Comparison of ENCODE assay signal across 20 mouse cellular contexts in genomic region chr11:97325224-97325623, GRCm38 (mm10). TPM values are rescaled to one million over a fixed set of nuclear protein-coding genes. Genes with fewer than 3 reads are reported as not detected.
A peak's percentile ranks its signal among the peaks of the same experiment; 100 is the strongest.
DNase-seq lines count a peak whose midpoint lies in the region; ATAC-seq and TF ChIP-seq lines count a peak whose summit lies in the region.
"Had no signal": no experiment of that assay in that cellular context is flagged by ENCODE, and none has a peak within 500 bp of the region (broad histone marks: within the 10 kb centered on the region; RNA-seq: fewer than 3 reads in every experiment).

No protein-coding gene starts in this region.

- no peaks in the 10 kb centered on the region for H3K9me3 ChIP-seq in forebrain, postnatal 0 days (ENCODE audit: low read length)
- H3K9me3 ChIP-seq in forebrain, embryonic 13.5 days (replicated peaks): no peaks in the 10 kb centered on the region
- no peaks in the 10 kb centered on the region for H3K9me3 ChIP-seq in liver, embryonic 11.5 days (ENCODE audit: control insufficient read depth, low read length)
- H3K9me3 ChIP-seq: embryonic facial prominence, embryonic 15.5 days; heart, embryonic 10.5 days; midbrain, embryonic 12.5 days had no signal

- in situ Hi-C loops in Patski (cut with MboI; ENCODE audit: low pct_unique_long_range_greater_than_20kb): loop anchor here (25.0 kb wide), 1 partner anchor 238 kb away; no protein-coding TSS in a partner anchor

- no peaks in the 10 kb centered on the region for H3K27me3 ChIP-seq in forebrain, postnatal 0 days (ENCODE audit: insufficient read depth, low read length)
- H3K27me3 ChIP-seq in forebrain, embryonic 13.5 days: no peaks in the 10 kb centered on the region
- H3K27me3 ChIP-seq in liver, adult 2 months (ENCODE audit: control insufficient read depth, insufficient read depth, low read length): no peaks in the 10 kb centered on the region
- H3K27me3 ChIP-seq in liver, embryonic 11.5 days (replicated peaks; ENCODE audit: control insufficient read depth, insufficient read depth, low read length): no peaks in the 10 kb centered on the region
- H3K27me3 ChIP-seq in Patski: no peaks in the 10 kb centered on the region
- H3K27me3 ChIP-seq: embryonic facial prominence, embryonic 15.5 days; midbrain, embryonic 12.5 days had no signal

- no peak for TF ChIP-seq POLR2A in liver, adult 2 months (IDR thresholded peaks at IDR 0.05; ENCODE audit: extremely low read depth, insufficient read depth, low read length)

- H3K4me3 ChIP-seq in forebrain, postnatal 0 days (ENCODE audit: low read depth, low read length): no peak overlapping the region
- no peak overlapping the region for H3K4me3 ChIP-seq in forebrain, embryonic 13.5 days
- no peak overlapping the region for H3K4me3 ChIP-seq in liver, adult 2 months (ENCODE audit: insufficient read depth, low read depth, low read length)
- no peak overlapping the region for H3K4me3 ChIP-seq in liver, embryonic 11.5 days (ENCODE audit: low read depth, low read length)
- H3K4me3 ChIP-seq: embryonic facial prominence, embryonic 15.5 days; heart, embryonic 10.5 days; midbrain, embryonic 12.5 days had no signal

- no peaks in the 10 kb centered on the region for H3K4me1 ChIP-seq in forebrain, postnatal 0 days (ENCODE audit: insufficient read depth)
- no peaks in the 10 kb centered on the region for H3K4me1 ChIP-seq in forebrain, embryonic 13.5 days
- H3K4me1 ChIP-seq in liver, adult 2 months (ENCODE audit: control insufficient read depth, insufficient read depth, low read length): no peaks in the 10 kb centered on the region
- H3K4me1 ChIP-seq in liver, embryonic 11.5 days (replicated peaks; ENCODE audit: control insufficient read depth, insufficient read depth, low read length): no peaks in the 10 kb centered on the region
- H3K4me1 ChIP-seq: embryonic facial prominence, embryonic 15.5 days; heart, embryonic 10.5 days; midbrain, embryonic 12.5 days had no signal

- no peak overlapping the region for H3K9ac ChIP-seq in forebrain, postnatal 0 days
- H3K9ac ChIP-seq in forebrain, embryonic 13.5 days: no peak overlapping the region
- H3K9ac ChIP-seq in liver, adult 2 months (ENCODE audit: low read depth, low read length): no peak overlapping the region
- no peak overlapping the region for H3K9ac ChIP-seq in liver, embryonic 11.5 days (ENCODE audit: low read depth, low read length)
- H3K9ac ChIP-seq: embryonic facial prominence, embryonic 15.5 days; midbrain, embryonic 12.5 days had no signal

- no peak overlapping the region for H3K4me2 ChIP-seq in forebrain, postnatal 0 days (ENCODE audit: low read depth)
- no peak overlapping the region for H3K4me2 ChIP-seq in forebrain, embryonic 13.5 days
- no peak overlapping the region for H3K4me2 ChIP-seq in liver, embryonic 11.5 days
- H3K4me2 ChIP-seq: embryonic facial prominence, embryonic 15.5 days; midbrain, embryonic 12.5 days had no signal

- WGBS in forebrain, postnatal 0 days: 67% methylated on average over 1 of the region's 1 CpGs
- WGBS in forebrain, embryonic 13.5 days: 74% methylated on average over 1 of the region's 1 CpGs
- 72% methylated on average over 1 of the region's 1 CpGs for WGBS in liver, adult 2 months
- 60% methylated on average over 1 of the region's 1 CpGs for WGBS in liver, embryonic 11.5 days

- POLR2A ChIA-PET in Patski (lab: Charles Lee): no interaction called here

- no peak for ATAC-seq in forebrain, postnatal 0 days
- ATAC-seq in forebrain, embryonic 13.5 days: no peak
- no peak for ATAC-seq in liver, embryonic 11.5 days (replicated peaks; ENCODE audit: low FRiP score)
- ATAC-seq in Patski: no peak
- ATAC-seq: forebrain, embryonic 14.5 days; inflammation-experienced regulatory T-cells, adult 6 months had no signal

- no peaks in the 10 kb centered on the region for H3K79me2 ChIP-seq in liver, adult 2 months (ENCODE audit: control insufficient read depth, insufficient read depth, low read length)

- peaks cover 53% of the 10 kb centered on the region for H3K36me3 ChIP-seq in forebrain, postnatal 0 days (ENCODE audit: insufficient read depth)
- H3K36me3 ChIP-seq in forebrain, embryonic 13.5 days (ENCODE audit: poor library complexity, severe bottlenecking): peaks cover 82% of the 10 kb centered on the region
- peaks cover 20% of the 10 kb centered on the region for H3K36me3 ChIP-seq in liver, adult 2 months (ENCODE audit: control insufficient read depth, insufficient read depth, low read length)
- H3K36me3 ChIP-seq in liver, embryonic 11.5 days (ENCODE audit: control insufficient read depth, insufficient read depth, low read length): peaks cover 45% of the 10 kb centered on the region

- H3K27ac ChIP-seq in forebrain, postnatal 0 days (ENCODE audit: low read depth, low read length): no peak overlapping the region
- no peak overlapping the region for H3K27ac ChIP-seq in forebrain, embryonic 13.5 days
- H3K27ac ChIP-seq in liver, adult 2 months (replicated peaks; ENCODE audit: insufficient read depth, low read depth, low read length): no peak overlapping the region
- no peak overlapping the region for H3K27ac ChIP-seq in liver, embryonic 11.5 days (ENCODE audit: low read depth, low read length)
- H3K27ac ChIP-seq: embryonic facial prominence, embryonic 15.5 days; heart, embryonic 10.5 days; midbrain, embryonic 12.5 days had no signal

- no peak for DNase-seq in forebrain, postnatal 0 days
- DNase-seq in liver, adult 2 months (ENCODE audit: extremely low read depth, low read depth, low spot score): no peak
- DNase-seq in liver, embryonic 11.5 days (ENCODE audit: low spot score): no peak
- peak; percentile 37 for DNase-seq in 3T3-L1 (ENCODE audit: low read depth, low spot score)
- no peak for DNase-seq in Patski (ENCODE audit: low read depth, low spot score)
- DNase-seq in adrenal gland, postnatal 4 days (ENCODE audit: low spot score in 2 of 2): no peak
- no peak for DNase-seq in urinary bladder, postnatal 4 days (ENCODE audit: low spot score in 2 of 2)
- DNase-seq: adrenal gland, postnatal 10 days; heart, postnatal 36 days; kidney, postnatal 10 days; layer of hippocampus, postnatal 36 days; lung, postnatal 10 days; right cerebral cortex, postnatal 4 days had no signal

- CTCF ChIA-PET in Patski (lab: Charles Lee): no interaction called here

- TF ChIP-seq CTCF in forebrain, postnatal 0 days (IDR thresholded peaks at IDR 0.05; ENCODE audit: low read depth): peak; percentile 40
- peak; percentile 42 for TF ChIP-seq CTCF in liver, adult 2 months (IDR thresholded peaks at IDR 0.05; ENCODE audit: low read depth, low read length)
- peak; percentile 55 for TF ChIP-seq CTCF in Patski (IDR thresholded peaks at IDR 0.05)

RNA-seq across cellular contexts. Expression of gene Mrpl45, which starts 9.7 kb away (rescaled TPM):
- total RNA-seq in forebrain, postnatal 0 days (2014; rRNA removed): 29.0 and 34.9 TPM in 2 replicates
- 33.3 and 37.7 TPM in 2 replicates for polyA plus RNA-seq in forebrain, postnatal 0 days (2015; fragmentation: Nextera tagmentation; extraction: Ambion mirVana)
- 47.4 and 49.1 TPM in 2 replicates for polyA plus RNA-seq in forebrain, embryonic 13.5 days (2015; fragmentation: Nextera tagmentation; extraction: Ambion mirVana)
- 19.0 and 19.9 TPM in 2 replicates for total RNA-seq in liver, adult 2 months (2014; rRNA removed)
- 12.8 and 13.3 TPM in 2 replicates for polyA plus RNA-seq in liver, adult 2 months (2012; rRNA removed)
- polyA plus RNA-seq in liver, embryonic 11.5 days (2014; fragmentation: Nextera tagmentation; extraction: Ambion mirVana): 62.4 and 63.2 TPM in 2 replicates
- polyA plus RNA-seq in Patski (2021): 43.5 TPM
- total RNA-seq in adrenal gland, postnatal 4 days (2021): 10 to 100 TPM; 33.7 to 39.6 TPM

RNA-seq across cellular contexts. Expression of gene Gpr179, which starts 26.7 kb away (rescaled TPM):
- total RNA-seq in forebrain, postnatal 0 days (2014; rRNA removed): 0.46 and 0.62 TPM in 2 replicates
- polyA plus RNA-seq in forebrain, postnatal 0 days (2015; fragmentation: Nextera tagmentation; extraction: Ambion mirVana): 0.21 and 0.45 TPM in 2 replicates
- 0.19 and 0.25 TPM in 2 replicates for polyA plus RNA-seq in forebrain, embryonic 13.5 days (2015; fragmentation: Nextera tagmentation; extraction: Ambion mirVana)
- total RNA-seq in liver, adult 2 months (2014; rRNA removed): not detected in 2 replicates
- 0.01 TPM in 1 of 2 replicates, not detected in the other for polyA plus RNA-seq in liver, adult 2 months (2012; rRNA removed)
- polyA plus RNA-seq in liver, embryonic 11.5 days (2014; fragmentation: Nextera tagmentation; extraction: Ambion mirVana): 0.03 TPM in 2 replicates
- 0.09 TPM for polyA plus RNA-seq in Patski (2021)
- total RNA-seq in adrenal gland, postnatal 4 days (2021): 10 to 100 TPM; 10.3 to 11.1 TPM
- total RNA-seq: common myeloid progenitor, adult 5-6 weeks had no signal

RNA-seq across cellular contexts. Expression of gene Socs7, which starts 37.1 kb away (rescaled TPM):
- 54.9 and 64.3 TPM in 2 replicates for total RNA-seq in forebrain, postnatal 0 days (2014; rRNA removed)
- 5.3 and 6.4 TPM in 2 replicates for polyA plus RNA-seq in forebrain, postnatal 0 days (2015; fragmentation: Nextera tagmentation; extraction: Ambion mirVana)
- polyA plus RNA-seq in forebrain, embryonic 13.5 days (2015; fragmentation: Nextera tagmentation; extraction: Ambion mirVana): 7.7 and 8.6 TPM in 2 replicates
- total RNA-seq in liver, adult 2 months (2014; rRNA removed): 4.0 TPM in 2 replicates
- polyA plus RNA-seq in liver, adult 2 months (2012; rRNA removed): 3.1 and 3.7 TPM in 2 replicates
- 2.2 and 2.4 TPM in 2 replicates for polyA plus RNA-seq in liver, embryonic 11.5 days (2014; fragmentation: Nextera tagmentation; extraction: Ambion mirVana)
- polyA plus RNA-seq in Patski (2021): 21.7 TPM
- total RNA-seq in adrenal gland, postnatal 4 days (2021): 10 to 100 TPM; 25.6 to 27.4 TPM

RNA-seq across cellular contexts. Expression of gene Npepps, which starts 44.8 kb away (rescaled TPM):
- total RNA-seq in forebrain, postnatal 0 days (2014; rRNA removed): 66.5 and 98.7 TPM in 2 replicates
- 62.5 and 92.1 TPM in 2 replicates for polyA plus RNA-seq in forebrain, postnatal 0 days (2015; fragmentation: Nextera tagmentation; extraction: Ambion mirVana)
- 131 and 140 TPM in 2 replicates for polyA plus RNA-seq in forebrain, embryonic 13.5 days (2015; fragmentation: Nextera tagmentation; extraction: Ambion mirVana)
- total RNA-seq in liver, adult 2 months (2014; rRNA removed): 12.2 and 21.2 TPM in 2 replicates
- polyA plus RNA-seq in liver, adult 2 months (2012; rRNA removed): 7.1 and 9.1 TPM in 2 replicates
- polyA plus RNA-seq in liver, embryonic 11.5 days (2014; fragmentation: Nextera tagmentation; extraction: Ambion mirVana): 52.1 and 60.2 TPM in 2 replicates
- polyA plus RNA-seq in Patski (2021): 114 TPM
- 10 to 100 TPM; 66.3 to 80.3 TPM for total RNA-seq in adrenal gland, postnatal 4 days (2021)
